Mouse (Mus musculus) liver, embryonic 13.5 days (tissue): ENCODE results near the gene Eps8l1. TPM values are rescaled to one million over a fixed set of nuclear protein-coding genes. Genes with fewer than 3 reads are reported as not detected.

Source experiments
- ATAC-seq: fragments of 200-750 bp; cut with Nextera tagmentation; 2 replicates; pipeline ENCODE4 v1.8.0; 2017; ENCODE audit warnings: low read depth, mild to moderate bottlenecking, moderate number of reproducible peaks, moderate library complexity
- DNase-seq: peaks from one replicate; pipeline ENCODE4 v3.0.0; 2022
- H3K27ac ChIP-seq: fragments of 300-500 bp; sonication (generic); 2 replicates; pipeline ENCODE4 v1.5.1; 2015; ENCODE audit warnings: moderate library complexity, mild to moderate bottlenecking, inconsistent platforms
- H3K27me3 ChIP-seq: fragments of 300-500 bp; sonication (generic); 2 replicates; pipeline ENCODE4 v1.6.1; 2015; ENCODE audit warnings: mild to moderate bottlenecking, inconsistent platforms
- H3K36me3 ChIP-seq: fragments of 300-500 bp; sonication (generic); 2 replicates; pipeline ENCODE4 v1.6.1; 2015; ENCODE audit warnings: mild to moderate bottlenecking, inconsistent platforms
- H3K4me1 ChIP-seq: fragments of 300-500 bp; sonication (generic); replicated peaks from 2 replicates; pipeline ENCODE4 v1.6.1; 2015; ENCODE audit warnings: inconsistent platforms
- H3K4me2 ChIP-seq: fragments of 300-500 bp; sonication (generic); 2 replicates; pipeline ENCODE4 v1.6.1; 2015; ENCODE audit warnings: inconsistent platforms, mild to moderate bottlenecking, moderate library complexity
- H3K4me3 ChIP-seq: fragments of 300-500 bp; sonication (generic); replicated peaks from 2 replicates; pipeline ENCODE4 v1.5.1; 2015; ENCODE audit warnings: mild to moderate bottlenecking, inconsistent platforms
- H3K9ac ChIP-seq: fragments of 300-500 bp; sonication (generic); 2 replicates; pipeline ENCODE4 v1.6.1; 2015; ENCODE audit warnings: mild to moderate bottlenecking, inconsistent platforms
- H3K9me3 ChIP-seq: fragments of 300-500 bp; sonication (generic); replicated peaks from 2 replicates; pipeline ENCODE4 v1.6.1; 2016; ENCODE audit warnings: inconsistent platforms
- WGBS: fragments of 180-500 bp; shearing (Covaris S2); methylation state at CpG from one replicate; pipeline ENCODE4 v1.1.7; 2015; ENCODE audit not compliant: insufficient replicate concordance; 5-methylcytosine and 5-hydroxymethylcytosine counted together
- polyA plus RNA-seq: library from polyadenylated mRNA; unstranded; fragments of >200 nt; fragmentation: Nextera tagmentation; extraction: Ambion mirVana; gene quantifications from 2 replicates; pipeline ENCODE4 v1.2.1, GENCODE M21; 2015

Eps8l1 gene
- polyA plus RNA-seq, 1 experiment from 2014 or later, result 1.4 TPM

GRCm38 (mm10) chr7:4511489-4512224 lies 51.2 kb downstream of the Eps8l1 start:
- ATAC-seq, result no peak
- Histone ChIP-seq H3K4me3 (no peak overlapping the region), H3K9me3 (no peaks in the 10 kb centered on the region), H3K4me1 (peaks cover 35% of the 10 kb centered on the region), H3K27ac (no peak overlapping the region), H3K9ac (no peak overlapping the region), H3K36me3 (no peaks in the 10 kb centered on the region), H3K27me3 (no peaks in the 10 kb centered on the region), H3K4me2 (no peak overlapping the region)
- no peak for DNase-seq
- 68% methylated on average over 8 of the region's 8 CpGs for WGBS

- Histone ChIP-seq H3K36me3 (no peaks in the 10 kb centered on the region), H3K9ac (no peak overlapping the region), H3K27ac (no peak overlapping the region), H3K4me3 (no peak overlapping the region), H3K27me3 (no peaks in the 10 kb centered on the region), H3K4me1 (peaks cover 33% of the 10 kb centered on the region), H3K9me3 (no peaks in the 10 kb centered on the region), H3K4me2 (no peak overlapping the region)
- WGBS, result 16% methylated on average over 13 of the region's 13 CpGs
- no peak for ATAC-seq
- peak; percentile 42 for DNase-seq
Observed at GRCm38 (mm10) chr7:4513236-4513635, 52.8 kb downstream of the Eps8l1 start.

- DNase-seq, result no peak
- Histone ChIP-seq H3K4me1 (peaks cover 25% of the 10 kb centered on the region), H3K27ac (no peak overlapping the region), H3K36me3 (no peaks in the 10 kb centered on the region), H3K27me3 (no peaks in the 10 kb centered on the region), H3K9me3 (no peaks in the 10 kb centered on the region), H3K4me3 (no peak overlapping the region), H3K4me2 (no peak overlapping the region), H3K9ac (no peak overlapping the region)
- 68% methylated on average over 6 of the region's 6 CpGs for WGBS
- ATAC-seq, result no peak
Observed at GRCm38 (mm10) chr7:4513829-4514712, 53.6 kb downstream of the Eps8l1 start.

- ATAC-seq (no peak), DNase-seq (no peak)
- Histone ChIP-seq H3K36me3 (no peaks in the 10 kb centered on the region), H3K4me2 (no peak overlapping the region), H3K27me3 (peaks cover 9% of the 10 kb centered on the region), H3K27ac (no peak overlapping the region), H3K9me3 (no peaks in the 10 kb centered on the region), H3K4me3 (no peak overlapping the region), H3K4me1 (peaks cover 19% of the 10 kb centered on the region), H3K9ac (no peak overlapping the region)
- WGBS, result 58% methylated on average over 6 of the region's 6 CpGs
Observed at GRCm38 (mm10) chr7:4515853-4516252, 55.4 kb downstream of the Eps8l1 start.

- no peak for DNase-seq
- ATAC-seq, result no peak
- Histone ChIP-seq H3K9me3 (no peaks in the 10 kb centered on the region), H3K27ac (no peak within 1 kb of the TSS), H3K27me3 (peaks cover 13% of the 10 kb centered on the region), H3K9ac (no peak within 1 kb of the TSS), H3K4me2 (no peak within 1 kb of the TSS), H3K36me3 (no peaks in the 10 kb centered on the region), H3K4me1 (peaks cover 25% of the 10 kb centered on the region), H3K4me3 (no peak within 1 kb of the TSS)
- 16% methylated on average over 4 of the region's 4 CpGs for WGBS
Observed at GRCm38 (mm10) chr7:4516332-4517050, 56.0 kb downstream of the Eps8l1 start, which contains the start of gene Tnnt1. Gene Tnnt1 (minus strand): TSS chr7:4516382.

GRCm38 (mm10) chr7:4518487-4518886 lies 58.0 kb downstream of the Eps8l1 start:
- Histone ChIP-seq H3K4me1 (peaks cover 33% of the 10 kb centered on the region), H3K4me2 (no peak overlapping the region), H3K4me3 (no peak overlapping the region), H3K9ac (no peak overlapping the region), H3K27ac (no peak overlapping the region), H3K9me3 (no peaks in the 10 kb centered on the region), H3K36me3 (no peaks in the 10 kb centered on the region), H3K27me3 (peaks cover 24% of the 10 kb centered on the region)
- no peak for ATAC-seq
- WGBS, result 29% methylated on average over 1 of the region's 1 CpGs
- no peak for DNase-seq

GRCm38 (mm10) chr7:4521231-4522003 lies 60.9 kb downstream of the Eps8l1 start:
- H3K9me3 ChIP-seq, result no peaks in the 10 kb centered on the region
- no peak for ATAC-seq
- peaks cover 36% of the 10 kb centered on the region for H3K4me1 ChIP-seq
- no peak for DNase-seq
- no peak overlapping the region for H3K4me3 ChIP-seq
- H3K4me2 ChIP-seq, result peak overlapping the region; percentile 41
- 23% methylated on average over 32 of the region's 32 CpGs for WGBS
- peaks cover 24% of the 10 kb centered on the region for H3K27me3 ChIP-seq
- H3K9ac ChIP-seq, result no peak overlapping the region
- no peak overlapping the region for H3K27ac ChIP-seq
- no peaks in the 10 kb centered on the region for H3K36me3 ChIP-seq

GRCm38 (mm10) chr7:4522292-4522691 lies 61.8 kb downstream of the Eps8l1 start:
- H3K36me3 ChIP-seq, result no peaks in the 10 kb centered on the region
- ATAC-seq, result no peak
- H3K9ac ChIP-seq, result no peak overlapping the region
- no peak overlapping the region for H3K27ac ChIP-seq
- no peak overlapping the region for H3K4me3 ChIP-seq
- DNase-seq, result no peak
- H3K4me2 ChIP-seq, result no peak overlapping the region
- peaks cover 38% of the 10 kb centered on the region for H3K4me1 ChIP-seq
- no peaks in the 10 kb centered on the region for H3K9me3 ChIP-seq
- H3K27me3 ChIP-seq, result peaks cover 24% of the 10 kb centered on the region
- 36% methylated on average over 6 of the region's 6 CpGs for WGBS

- no peaks in the 10 kb centered on the region for H3K9me3 ChIP-seq
- WGBS, result 74% methylated on average over 33 of the region's 33 CpGs
- no peaks in the 10 kb centered on the region for H3K36me3 ChIP-seq
- DNase-seq, result no peak
- ATAC-seq, result no peak
- no peak overlapping the region for H3K4me2 ChIP-seq
- H3K4me3 ChIP-seq, result no peak overlapping the region
- H3K27me3 ChIP-seq, result peaks cover 28% of the 10 kb centered on the region
- no peak overlapping the region for H3K9ac ChIP-seq
- H3K27ac ChIP-seq, result no peak overlapping the region
- peaks cover 39% of the 10 kb centered on the region for H3K4me1 ChIP-seq
Observed at GRCm38 (mm10) chr7:4523205-4524130, 63.0 kb downstream of the Eps8l1 start.
